Mouse (Mus musculus) bone marrow macrophage, adult 2 months (primary cell): ENCODE results near the gene Mtap.

Source experiments
- CTCF ChIP-seq: IDR thresholded peaks from 2 replicates; pipeline ENCODE4 v1.5.1; 2012; ENCODE audit warnings: low read depth, mild to moderate bottlenecking, low read length, moderate library complexity
- POLR2A ChIP-seq: IDR thresholded peaks from 2 replicates; pipeline ENCODE4 v1.6.1; 2012; ENCODE audit warnings: mild to moderate bottlenecking, low read depth, low read length, borderline replicate concordance

DNA sequence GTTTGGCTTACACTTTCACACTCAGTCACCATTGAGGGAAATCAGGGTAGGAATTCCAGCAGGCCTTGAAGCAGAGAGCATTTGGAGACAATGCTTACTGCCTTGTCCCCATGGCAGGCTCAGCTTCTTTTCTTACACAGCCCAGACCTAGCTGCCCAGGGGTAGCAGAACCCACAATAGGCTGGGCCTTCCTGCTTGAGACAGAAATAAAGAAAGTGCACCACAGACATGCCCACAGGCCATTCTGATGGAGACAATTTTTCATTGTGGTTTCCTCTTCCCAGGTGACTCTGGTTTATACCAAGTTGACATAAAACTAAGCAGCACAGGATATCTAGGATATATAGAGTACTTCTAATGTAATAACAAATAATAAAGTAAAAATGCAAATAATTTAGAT, 72.4 kb downstream of the Mtap start:
- TF ChIP-seq CTCF, result no peak
- no peak for TF ChIP-seq POLR2A
